Mouse (Mus musculus): ENCODE measurements at regions not wholly inside any gene's neighbourhood (a gene's known extent, or its start where the extent isn't known, plus 50 kb on each side); places are given as distances from the start of the nearest gene placed in this dataset.

DNA sequence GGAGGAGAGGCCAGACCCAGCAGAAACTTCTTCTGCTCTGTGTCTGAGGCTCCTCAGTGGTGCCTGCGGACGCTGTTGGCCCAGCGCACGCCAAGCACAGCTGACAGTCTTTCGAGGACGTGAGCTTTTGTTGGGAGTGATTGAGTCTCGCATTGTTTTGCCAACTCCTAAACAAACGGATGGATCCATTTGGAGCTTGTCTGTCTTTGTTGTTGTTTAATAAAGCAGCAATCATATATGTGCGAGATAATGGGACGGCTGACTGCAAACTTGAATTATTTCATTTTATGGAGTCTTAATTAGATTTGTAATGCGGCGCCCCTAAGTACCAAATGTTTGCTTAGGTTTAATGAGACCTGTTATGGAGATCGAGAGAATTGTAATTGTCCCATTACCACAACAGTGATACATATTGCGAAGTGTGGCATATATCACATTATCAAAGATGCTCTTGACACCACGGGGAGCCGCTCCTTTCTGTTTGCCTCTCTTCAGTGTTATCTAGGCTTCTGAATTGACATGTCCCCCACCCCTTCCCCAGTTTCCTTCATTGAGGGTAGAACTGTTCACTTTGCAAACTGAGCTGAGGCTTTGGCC lies 117.6 kb upstream of the Hdac4 start:
- Histone ChIP-seq H3K4me3 (ENCODE audit: low read depth, low read length) (no peak overlapping the region), H3K9me3 (ENCODE audit: control insufficient read depth, low read length) (no peaks in the 10 kb centered on the region), H3K4me1 (ENCODE audit: control insufficient read depth, insufficient read depth, low read length) (no peaks in the 10 kb centered on the region), H3K36me3 (ENCODE audit: control insufficient read depth, insufficient read depth, low read length) (no peaks in the 10 kb centered on the region), H3K9ac (ENCODE audit: low read length) (no peak overlapping the region), H3K4me2 (ENCODE audit: low read depth, severe bottlenecking) (no peak overlapping the region), H3K27me3 (ENCODE audit: control insufficient read depth, insufficient read depth, low read length) (no peaks in the 10 kb centered on the region), H3K27ac (replicated peaks; ENCODE audit: low read depth, low read length) (no peak overlapping the region)
- DNase-seq (ENCODE audit: low spot score): no peak
- no peak for ATAC-seq (ENCODE audit: insufficient number of reproducible peaks, low FRiP score, low TSS enrichment, low read depth)
- 87% methylated on average over 16 of the region's 16 CpGs for WGBS

DNA sequence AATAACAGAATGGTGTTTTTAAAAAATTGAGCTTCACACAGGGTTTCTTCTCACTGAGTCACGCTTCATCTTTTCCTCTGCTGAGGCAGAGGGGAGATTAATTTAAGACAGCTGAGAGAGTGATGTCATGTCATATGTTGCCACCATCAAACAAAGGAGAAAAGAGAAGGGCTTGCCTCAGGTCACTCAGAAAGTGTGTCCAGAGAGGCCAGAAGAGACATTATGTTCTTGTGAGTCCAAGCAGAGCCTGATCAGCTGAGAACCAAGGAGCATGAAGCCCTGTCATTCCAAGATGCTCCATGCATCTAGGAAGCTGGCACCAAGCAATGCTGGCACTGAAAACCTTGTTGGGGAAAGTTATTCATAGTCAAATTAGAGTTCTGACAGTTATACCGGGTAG lies 114.4 kb upstream of the Hdac4 start:
- no peak for DNase-seq (ENCODE audit: low spot score)
- H3K9me3 ChIP-seq (ENCODE audit: control insufficient read depth, low read length): no peaks in the 10 kb centered on the region
- WGBS: 83% methylated on average over 2 of the region's 2 CpGs
- no peak for ATAC-seq (ENCODE audit: insufficient number of reproducible peaks, low FRiP score, low TSS enrichment, low read depth)
- H3K27me3 ChIP-seq (ENCODE audit: control insufficient read depth, insufficient read depth, low read length): no peaks in the 10 kb centered on the region
- no peak overlapping the region for H3K27ac ChIP-seq (replicated peaks; ENCODE audit: low read depth, low read length)
- H3K9ac ChIP-seq (ENCODE audit: low read length): no peak overlapping the region
- H3K4me2 ChIP-seq (ENCODE audit: low read depth, severe bottlenecking): no peak overlapping the region
- H3K4me1 ChIP-seq (ENCODE audit: control insufficient read depth, insufficient read depth, low read length): no peaks in the 10 kb centered on the region
- no peak overlapping the region for H3K4me3 ChIP-seq (ENCODE audit: low read depth, low read length)
- H3K36me3 ChIP-seq (ENCODE audit: control insufficient read depth, insufficient read depth, low read length): no peaks in the 10 kb centered on the region

DNA sequence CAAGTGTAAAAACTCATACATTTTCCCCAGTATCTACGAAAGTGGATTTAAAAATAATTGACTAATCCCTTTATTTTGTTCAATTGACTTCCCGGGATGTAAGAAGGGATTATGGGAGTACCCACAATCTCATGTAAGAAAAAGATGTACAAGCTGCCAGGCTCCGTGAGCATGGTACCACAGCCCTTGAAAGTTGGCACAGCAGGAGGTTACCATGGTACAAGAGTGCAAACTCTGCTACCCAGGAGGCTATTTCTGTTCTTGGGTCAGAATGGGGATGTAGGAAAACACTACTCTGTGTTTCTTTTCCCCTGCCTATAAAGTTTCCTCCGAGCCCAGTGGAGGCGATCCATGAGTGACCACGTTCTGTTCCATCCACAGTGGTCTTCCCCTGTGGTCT lies 113.9 kb upstream of the Hdac4 start:
- no peak overlapping the region for H3K4me3 ChIP-seq (ENCODE audit: low read depth, low read length)
- H3K4me1 ChIP-seq (ENCODE audit: control insufficient read depth, insufficient read depth, low read length): no peaks in the 10 kb centered on the region
- H3K4me2 ChIP-seq (ENCODE audit: low read depth, severe bottlenecking): no peak overlapping the region
- WGBS: 88% methylated on average over 6 of the region's 6 CpGs
- no peak overlapping the region for H3K27ac ChIP-seq (replicated peaks; ENCODE audit: low read depth, low read length)
- no peak overlapping the region for H3K9ac ChIP-seq (ENCODE audit: low read length)
- no peaks in the 10 kb centered on the region for H3K27me3 ChIP-seq (ENCODE audit: control insufficient read depth, insufficient read depth, low read length)
- DNase-seq (ENCODE audit: low spot score) (no peak), ATAC-seq (ENCODE audit: insufficient number of reproducible peaks, low FRiP score, low TSS enrichment, low read depth) (no peak)
- no peaks in the 10 kb centered on the region for H3K36me3 ChIP-seq (ENCODE audit: control insufficient read depth, insufficient read depth, low read length)
- H3K9me3 ChIP-seq (ENCODE audit: control insufficient read depth, low read length): no peaks in the 10 kb centered on the region

DNA sequence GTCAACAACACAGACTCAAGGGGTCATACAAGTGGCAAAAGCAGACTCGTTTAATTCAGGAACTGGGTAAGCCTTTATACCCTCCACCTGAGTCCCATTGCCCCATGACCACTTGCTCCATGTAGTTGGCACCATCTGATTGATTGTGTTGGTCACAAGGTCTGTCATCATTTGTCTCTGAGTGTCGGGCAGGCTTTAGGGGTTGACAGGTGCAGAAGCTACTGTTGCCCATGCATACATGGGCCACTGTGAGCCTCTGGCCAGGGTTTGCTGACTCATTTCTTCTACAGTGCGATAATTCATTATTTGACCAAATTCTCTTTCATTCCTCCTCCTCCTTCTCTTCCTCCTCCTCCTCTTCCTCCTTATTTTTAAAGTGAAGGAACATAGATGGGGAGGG lies 113.0 kb upstream of the Hdac4 start:
- no peak overlapping the region for H3K27ac ChIP-seq (replicated peaks; ENCODE audit: low read depth, low read length)
- no peak overlapping the region for H3K4me3 ChIP-seq (ENCODE audit: low read depth, low read length)
- H3K4me2 ChIP-seq (ENCODE audit: low read depth, severe bottlenecking): no peak overlapping the region
- 85% methylated on average over 3 of the region's 3 CpGs for WGBS
- H3K27me3 ChIP-seq (ENCODE audit: control insufficient read depth, insufficient read depth, low read length): no peaks in the 10 kb centered on the region
- H3K9me3 ChIP-seq (ENCODE audit: control insufficient read depth, low read length): no peaks in the 10 kb centered on the region
- no peak overlapping the region for H3K9ac ChIP-seq (ENCODE audit: low read length)
- H3K36me3 ChIP-seq (ENCODE audit: control insufficient read depth, insufficient read depth, low read length): no peaks in the 10 kb centered on the region
- DNase-seq (ENCODE audit: low spot score) (no peak), ATAC-seq (ENCODE audit: insufficient number of reproducible peaks, low FRiP score, low TSS enrichment, low read depth) (no peak)
- H3K4me1 ChIP-seq (ENCODE audit: control insufficient read depth, insufficient read depth, low read length): no peaks in the 10 kb centered on the region

DNA sequence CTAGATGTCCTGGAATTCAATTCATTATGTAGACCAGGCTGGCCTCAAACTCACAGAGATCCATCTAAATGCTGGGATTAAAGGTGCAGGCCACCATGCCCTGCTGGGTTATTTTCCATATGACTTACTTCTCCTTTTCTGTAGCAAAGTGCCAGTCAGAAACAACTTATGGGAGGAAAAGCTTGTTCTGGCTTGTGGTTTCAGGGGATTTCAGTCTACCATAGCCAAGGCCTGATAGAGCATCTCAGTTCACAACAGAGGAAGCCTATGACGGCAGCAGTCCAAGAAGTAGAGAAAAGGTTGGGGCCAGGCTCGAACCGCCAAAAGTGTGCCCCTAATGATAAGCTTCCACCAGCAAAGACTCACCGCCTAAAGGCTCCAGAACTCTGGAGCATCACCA lies 110.5 kb upstream of the Hdac4 start:
- H3K4me1 ChIP-seq (ENCODE audit: control insufficient read depth, insufficient read depth, low read length): no peaks in the 10 kb centered on the region
- DNase-seq (ENCODE audit: low spot score): no peak
- H3K4me2 ChIP-seq (ENCODE audit: low read depth, severe bottlenecking): no peak overlapping the region
- no peak overlapping the region for H3K9ac ChIP-seq (ENCODE audit: low read length)
- H3K36me3 ChIP-seq (ENCODE audit: control insufficient read depth, insufficient read depth, low read length): no peaks in the 10 kb centered on the region
- 93% methylated on average over 4 of the region's 4 CpGs for WGBS
- ATAC-seq (ENCODE audit: insufficient number of reproducible peaks, low FRiP score, low TSS enrichment, low read depth): no peak
- H3K27me3 ChIP-seq (ENCODE audit: control insufficient read depth, insufficient read depth, low read length): no peaks in the 10 kb centered on the region
- H3K27ac ChIP-seq (replicated peaks; ENCODE audit: low read depth, low read length): no peak overlapping the region
- no peak overlapping the region for H3K4me3 ChIP-seq (ENCODE audit: low read depth, low read length)
- no peaks in the 10 kb centered on the region for H3K9me3 ChIP-seq (ENCODE audit: control insufficient read depth, low read length)

DNA sequence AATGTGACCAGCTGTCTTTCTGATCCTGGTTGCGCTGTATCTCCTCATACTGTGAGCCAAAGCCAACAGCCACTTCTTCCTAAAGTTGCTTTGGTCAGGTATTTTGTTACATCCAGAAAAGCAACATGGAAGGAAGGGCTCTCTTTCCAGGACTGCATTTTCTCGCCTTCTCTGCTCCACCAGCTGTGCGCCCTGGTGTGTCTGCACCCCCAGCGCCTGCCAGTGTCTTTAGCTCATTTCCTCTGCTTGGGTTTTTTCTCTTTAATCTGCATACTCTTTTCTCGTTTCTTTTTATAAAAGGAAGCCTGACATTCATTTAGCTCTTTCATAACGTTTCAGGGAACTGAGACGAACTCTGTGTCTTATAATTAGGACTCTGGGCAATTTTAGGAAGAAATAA lies 103.5 kb upstream of the Hdac4 start:
- WGBS: 69% methylated on average over 7 of the region's 7 CpGs
- Histone ChIP-seq H3K4me2 (ENCODE audit: low read depth, severe bottlenecking) (no peak overlapping the region), H3K36me3 (ENCODE audit: control insufficient read depth, insufficient read depth, low read length) (no peaks in the 10 kb centered on the region), H3K27ac (replicated peaks; ENCODE audit: low read depth, low read length) (no peak overlapping the region), H3K27me3 (ENCODE audit: control insufficient read depth, insufficient read depth, low read length) (no peaks in the 10 kb centered on the region), H3K9ac (ENCODE audit: low read length) (no peak overlapping the region), H3K4me1 (ENCODE audit: control insufficient read depth, insufficient read depth, low read length) (no peaks in the 10 kb centered on the region), H3K9me3 (ENCODE audit: control insufficient read depth, low read length) (no peaks in the 10 kb centered on the region), H3K4me3 (ENCODE audit: low read depth, low read length) (no peak overlapping the region)
- DNase-seq (ENCODE audit: low spot score) (no peak), ATAC-seq (ENCODE audit: insufficient number of reproducible peaks, low FRiP score, low TSS enrichment, low read depth) (no peak)

DNA sequence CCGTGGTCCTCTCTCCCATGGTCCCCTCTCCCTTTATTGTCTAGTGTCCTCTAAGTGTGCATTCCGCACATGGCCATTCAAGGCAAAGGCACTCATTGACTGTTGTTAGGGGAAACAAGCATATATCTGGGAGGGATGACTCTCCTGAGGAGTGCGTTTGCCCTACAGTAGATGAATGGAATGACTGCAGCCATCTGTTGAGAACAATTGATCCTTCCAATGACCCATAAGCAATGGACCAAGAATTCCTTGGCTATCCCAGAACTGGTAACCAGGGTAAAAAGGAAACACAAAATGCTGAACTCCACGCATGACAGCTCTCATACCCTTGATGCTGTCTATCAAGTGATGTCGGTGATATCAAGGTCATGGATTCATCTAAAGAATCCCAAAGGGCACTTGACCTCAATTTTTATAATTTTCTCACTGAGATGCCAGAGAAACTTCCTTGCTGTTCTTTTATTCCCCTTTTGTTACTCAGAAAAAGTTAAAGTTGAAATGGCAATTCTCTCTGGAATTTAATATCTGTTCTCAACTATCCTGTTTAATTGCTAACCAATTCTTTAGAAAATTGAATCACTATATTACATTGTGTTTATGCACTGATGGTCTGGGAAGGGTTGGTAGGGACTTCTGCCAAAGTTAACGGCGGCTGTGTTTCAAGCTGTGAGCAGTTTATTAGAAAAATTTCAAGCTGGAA lies 97.3 kb upstream of the Hdac4 start:
- Histone ChIP-seq H3K9me3 (ENCODE audit: control insufficient read depth, low read length) (no peaks in the 10 kb centered on the region), H3K4me2 (ENCODE audit: low read depth, severe bottlenecking) (no peak overlapping the region), H3K4me3 (ENCODE audit: low read depth, low read length) (no peak overlapping the region), H3K27ac (replicated peaks; ENCODE audit: low read depth, low read length) (no peak overlapping the region), H3K27me3 (ENCODE audit: control insufficient read depth, insufficient read depth, low read length) (no peaks in the 10 kb centered on the region), H3K9ac (ENCODE audit: low read length) (no peak overlapping the region), H3K4me1 (ENCODE audit: control insufficient read depth, insufficient read depth, low read length) (no peaks in the 10 kb centered on the region), H3K36me3 (ENCODE audit: control insufficient read depth, insufficient read depth, low read length) (no peaks in the 10 kb centered on the region)
- DNase-seq (ENCODE audit: low spot score) (no peak), ATAC-seq (ENCODE audit: insufficient number of reproducible peaks, low FRiP score, low TSS enrichment, low read depth) (no peak)
- 89% methylated on average over 7 of the region's 7 CpGs for WGBS

DNA sequence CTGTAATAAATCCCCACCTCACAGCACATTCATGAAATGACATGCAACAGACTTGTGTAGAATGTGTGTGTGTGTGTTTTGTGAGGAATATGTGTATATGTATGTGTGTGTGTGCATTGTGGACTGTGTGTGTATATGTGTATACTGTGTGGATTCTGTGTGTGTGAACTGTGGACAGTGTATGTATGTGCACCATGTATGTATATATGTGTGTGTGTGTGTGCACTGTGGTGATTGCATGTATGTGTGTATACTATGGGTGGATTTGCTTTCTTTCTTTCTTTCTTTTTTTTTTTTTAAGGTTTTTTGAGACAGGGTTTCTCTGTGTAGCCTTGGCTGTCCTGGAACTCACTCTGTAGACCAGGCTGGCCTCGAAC lies 91.5 kb upstream of the Hdac4 start:
- H3K27me3 ChIP-seq (ENCODE audit: control insufficient read depth, insufficient read depth, low read length): no peaks in the 10 kb centered on the region
- DNase-seq (ENCODE audit: low spot score) (no peak), ATAC-seq (ENCODE audit: insufficient number of reproducible peaks, low FRiP score, low TSS enrichment, low read depth) (no peak)
- 94% methylated on average over 1 of the region's 1 CpGs for WGBS
- no peaks in the 10 kb centered on the region for H3K36me3 ChIP-seq (ENCODE audit: control insufficient read depth, insufficient read depth, low read length)
- H3K4me2 ChIP-seq (ENCODE audit: low read depth, severe bottlenecking): no peak overlapping the region
- H3K4me1 ChIP-seq (ENCODE audit: control insufficient read depth, insufficient read depth, low read length): no peaks in the 10 kb centered on the region
- no peak overlapping the region for H3K4me3 ChIP-seq (ENCODE audit: low read depth, low read length)
- H3K9ac ChIP-seq (ENCODE audit: low read length): no peak overlapping the region
- no peaks in the 10 kb centered on the region for H3K9me3 ChIP-seq (ENCODE audit: control insufficient read depth, low read length)
- H3K27ac ChIP-seq (replicated peaks; ENCODE audit: low read depth, low read length): no peak overlapping the region

Measured in limb, embryonic 11.5 days (tissue).